Mouse (Mus musculus) ES-E14 (cell line): Measurements from ENCODE around the gene Sgms2.

Source experiments
- CHD2 ChIP-seq: IDR thresholded peaks from 2 replicates; pipeline ENCODE4 v1.6.1; 2014; ENCODE audit warnings: mild to moderate bottlenecking, low read depth, low read length, inconsistent platforms
- HCFC1 ChIP-seq: IDR thresholded peaks from 2 replicates; pipeline ENCODE4 v1.6.1; 2012; ENCODE audit warnings: low read length, inconsistent platforms, borderline replicate concordance; ENCODE audit not compliant: insufficient read depth
- MAFK ChIP-seq: IDR thresholded peaks from 2 replicates; pipeline ENCODE4 v1.6.1; 2014; ENCODE audit warnings: mild to moderate bottlenecking, low read depth, low read length, inconsistent platforms; ENCODE audit not compliant: insufficient read depth
- ZNF384 ChIP-seq: IDR thresholded peaks from 2 replicates; pipeline ENCODE4 v1.6.1; 2012; ENCODE audit warnings: low read depth, low read length, inconsistent platforms

GRCm38 (mm10) chr3:131479415-131479814 lies 11.8 kb downstream of the Sgms2 start:
- TF ChIP-seq CHD2 = no peak
- no peak for TF ChIP-seq ZNF384
- TF ChIP-seq MAFK = no peak
- no peak for TF ChIP-seq HCFC1
